In the genomic region with DNA sequence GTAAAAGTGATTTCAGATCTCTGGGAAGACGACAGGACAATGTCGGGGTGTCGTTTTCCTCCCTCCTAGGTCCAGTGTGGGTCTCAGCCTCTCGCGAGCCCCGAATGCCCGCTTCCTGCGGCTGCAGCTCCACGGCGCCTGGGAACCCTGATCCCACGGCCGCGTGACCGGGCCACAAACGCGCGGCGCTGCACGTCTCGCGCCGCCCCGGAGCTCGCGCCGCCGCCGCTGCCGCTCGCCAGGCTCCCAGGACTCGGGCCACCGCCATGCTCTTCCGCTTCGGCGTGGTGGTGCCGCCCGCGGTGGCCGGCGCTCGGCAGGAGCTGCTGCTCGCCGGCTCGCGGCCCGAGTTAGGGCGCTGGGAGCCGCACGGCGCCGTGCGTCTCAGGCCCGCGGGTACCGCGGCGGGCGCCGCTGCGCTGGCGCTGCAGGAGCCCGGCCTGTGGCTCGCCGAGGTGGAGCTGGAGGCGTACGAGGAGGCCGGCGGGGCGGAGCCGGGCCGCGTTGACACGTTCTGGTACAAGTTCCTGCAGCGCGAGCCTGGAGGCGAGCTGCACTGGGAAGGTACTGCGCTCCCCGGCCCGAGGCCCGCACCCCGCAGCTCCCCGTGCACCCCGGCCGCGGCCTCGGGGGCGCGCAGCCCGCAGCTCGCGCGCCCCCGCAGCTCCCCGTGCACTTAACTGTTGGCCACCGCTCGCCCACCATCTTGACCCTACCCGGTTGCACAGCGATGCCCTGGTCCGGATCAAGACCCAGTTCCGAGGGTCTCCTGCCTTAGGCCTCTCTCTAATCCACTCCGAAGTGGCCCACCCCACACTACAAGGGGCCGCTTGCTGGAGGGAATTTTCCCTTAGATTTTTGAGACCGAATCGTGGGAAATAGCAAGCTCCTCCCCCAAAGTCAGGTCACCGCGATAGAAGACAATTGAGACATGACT, we compare ENCODE assay signal across 8 mouse cellular contexts. TPM values are rescaled to one million over a fixed set of nuclear protein-coding genes. Genes with fewer than 3 reads are reported as not detected.
A peak's percentile ranks its signal among the peaks of the same experiment; 100 is the strongest.
DNase-seq lines count a peak whose midpoint lies in the region; ATAC-seq and TF ChIP-seq lines count a peak whose summit lies in the region.

A gene (plus strand): TSS at position 200 of the 937 bp plus-strand sequence.

- H3K27me3 ChIP-seq in forebrain, embryonic 12.5 days = no peaks in the 10 kb centered on the region
- H3K27me3 ChIP-seq in heart, postnatal 0 days (ENCODE audit: control insufficient read depth, insufficient read depth, low read length) = no peaks in the 10 kb centered on the region
- no peaks in the 10 kb centered on the region for H3K27me3 ChIP-seq in liver, embryonic 16.5 days (ENCODE audit: control insufficient read depth, insufficient read depth, low read depth, low read length)
- no peaks in the 10 kb centered on the region for H3K27me3 ChIP-seq in neural tube, embryonic 12.5 days (replicated peaks)
- no peaks in the 10 kb centered on the region for H3K27me3 ChIP-seq in stomach, postnatal 0 days (ENCODE audit: control insufficient read depth, insufficient read depth, low read length)

- H3K36me3 ChIP-seq in forebrain, embryonic 12.5 days (replicated peaks) = no peaks in the 10 kb centered on the region
- no peaks in the 10 kb centered on the region for H3K36me3 ChIP-seq in heart, postnatal 0 days (replicated peaks; ENCODE audit: control insufficient read depth, insufficient read depth, low read length)
- H3K36me3 ChIP-seq in liver, embryonic 16.5 days (ENCODE audit: control insufficient read depth, insufficient read depth) = no peaks in the 10 kb centered on the region
- no peaks in the 10 kb centered on the region for H3K36me3 ChIP-seq in neural tube, embryonic 12.5 days
- no peaks in the 10 kb centered on the region for H3K36me3 ChIP-seq in stomach, postnatal 0 days (ENCODE audit: control insufficient read depth, insufficient read depth, low read length)

- TF ChIP-seq EP300 in heart, postnatal 0 days (IDR thresholded peaks at IDR 0.05; ENCODE audit: low read depth) = no peak
- no peak for TF ChIP-seq EP300 in stomach, postnatal 0 days (optimal IDR thresholded peaks at IDR 0.05)

- under 1% methylated on average over 94 of the region's 106 CpGs for WGBS in forebrain, embryonic 12.5 days
- WGBS in heart, postnatal 0 days = under 1% methylated on average over 106 of the region's 106 CpGs
- WGBS in liver, embryonic 16.5 days (ENCODE audit: insufficient replicate concordance) = under 1% methylated on average over 96 of the region's 106 CpGs
- WGBS in neural tube, embryonic 12.5 days = under 1% methylated on average over 105 of the region's 106 CpGs
- WGBS in stomach, postnatal 0 days = under 1% methylated on average over 65 of the region's 106 CpGs

- peak within 1 kb of the TSS; percentile 63 for H3K4me2 ChIP-seq in forebrain, embryonic 12.5 days
- H3K4me2 ChIP-seq in heart, postnatal 0 days (ENCODE audit: low read depth, low read length) = peak within 1 kb of the TSS; percentile 77
- H3K4me2 ChIP-seq in liver, embryonic 16.5 days (ENCODE audit: low read depth, low read length) = peak within 1 kb of the TSS; percentile 79
- H3K4me2 ChIP-seq in neural tube, embryonic 12.5 days (replicated peaks) = peak within 1 kb of the TSS; percentile 65
- H3K4me2 ChIP-seq in stomach, postnatal 0 days (replicated peaks; ENCODE audit: low read depth) = peak within 1 kb of the TSS; percentile 78

- peak within 1 kb of the TSS; percentile 74 for H3K4me3 ChIP-seq in forebrain, embryonic 12.5 days (replicated peaks)
- H3K4me3 ChIP-seq in heart, postnatal 0 days (ENCODE audit: low read depth, low read length) = peak within 1 kb of the TSS; percentile 78
- peak within 1 kb of the TSS; percentile 73 for H3K4me3 ChIP-seq in liver, embryonic 16.5 days (ENCODE audit: low read depth, low read length)
- peak within 1 kb of the TSS; percentile 67 for H3K4me3 ChIP-seq in neural tube, embryonic 12.5 days
- H3K4me3 ChIP-seq in stomach, postnatal 0 days (ENCODE audit: low read depth, low read length) = peak within 1 kb of the TSS; percentile 68

- H3K9ac ChIP-seq in forebrain, embryonic 12.5 days = peak within 1 kb of the TSS; percentile 92
- peak within 1 kb of the TSS; percentile 92 for H3K9ac ChIP-seq in heart, postnatal 0 days (replicated peaks; ENCODE audit: low read depth, low read length)
- H3K9ac ChIP-seq in liver, embryonic 16.5 days (ENCODE audit: low read depth, low read length) = peak within 1 kb of the TSS; percentile 80
- H3K9ac ChIP-seq in neural tube, embryonic 12.5 days = peak within 1 kb of the TSS; percentile 90
- H3K9ac ChIP-seq in stomach, postnatal 0 days (ENCODE audit: low read length) = peak within 1 kb of the TSS; percentile 90

- H3K9me3 ChIP-seq in forebrain, embryonic 12.5 days = no peaks in the 10 kb centered on the region
- H3K9me3 ChIP-seq in heart, postnatal 0 days (replicated peaks; ENCODE audit: control insufficient read depth, low read length) = no peaks in the 10 kb centered on the region
- H3K9me3 ChIP-seq in liver, embryonic 16.5 days (replicated peaks; ENCODE audit: control insufficient read depth, low read length) = no peaks in the 10 kb centered on the region
- no peaks in the 10 kb centered on the region; the same call in 1 of the 2 replicates for H3K9me3 ChIP-seq in neural tube, embryonic 12.5 days
- H3K9me3 ChIP-seq in stomach, postnatal 0 days (ENCODE audit: control insufficient read depth, low read length) = no peaks in the 10 kb centered on the region

- peak; percentile 53 for DNase-seq in c-Kit-positive CD71-positive TER-119-positive erythroid progenitor cells, embryonic 14.5 days (ENCODE audit: low spot score)
- peak; percentile 80 for DNase-seq in heart, postnatal 0 days (ENCODE audit: low spot score)
- peak; percentile 89 to 93 for DNase-seq in kidney, postnatal 4 days
- DNase-seq in stomach, postnatal 0 days (ENCODE audit: low spot score) = peak; percentile 91

- peak within 1 kb of the TSS; percentile 97 for H3K27ac ChIP-seq in forebrain, embryonic 12.5 days
- peak within 1 kb of the TSS; percentile 97 for H3K27ac ChIP-seq in heart, postnatal 0 days (ENCODE audit: low read depth)
- H3K27ac ChIP-seq in liver, embryonic 16.5 days (ENCODE audit: low read length) = peak within 1 kb of the TSS; percentile 82
- peak within 1 kb of the TSS; percentile 94 for H3K27ac ChIP-seq in neural tube, embryonic 12.5 days
- peak within 1 kb of the TSS; percentile 98 for H3K27ac ChIP-seq in stomach, postnatal 0 days (replicated peaks)

- ATAC-seq in CD4-positive, CD25-positive, alpha-beta regulatory T cell, adult 4 months = peak; percentile 85
- ATAC-seq in forebrain, embryonic 12.5 days (ENCODE audit: low FRiP score) = peak; percentile 97
- peak; percentile 95 for ATAC-seq in heart, postnatal 0 days (ENCODE audit: insufficient read depth, low read depth)
- ATAC-seq in liver, embryonic 16.5 days (ENCODE audit: low read depth) = peak; percentile 97
- peak; percentile 97 for ATAC-seq in neural tube, embryonic 12.5 days (ENCODE audit: low FRiP score, low read depth)
- ATAC-seq in stomach, postnatal 0 days (ENCODE audit: low FRiP score, low TSS enrichment) = peak; percentile 100

- H3K4me1 ChIP-seq in forebrain, embryonic 12.5 days = no peaks in the 10 kb centered on the region
- no peaks in the 10 kb centered on the region for H3K4me1 ChIP-seq in heart, postnatal 0 days (ENCODE audit: control insufficient read depth, insufficient read depth)
- peaks cover 2% of the 10 kb centered on the region; the same call in 1 of the 2 replicates for H3K4me1 ChIP-seq in liver, embryonic 16.5 days (ENCODE audit: control insufficient read depth, low read depth, low read length)
- H3K4me1 ChIP-seq in neural tube, embryonic 12.5 days = no peaks in the 10 kb centered on the region
- no peaks in the 10 kb centered on the region for H3K4me1 ChIP-seq in stomach, postnatal 0 days (replicated peaks; ENCODE audit: control insufficient read depth, insufficient read depth)

- no peak for TF ChIP-seq CTCF in heart, postnatal 0 days (IDR thresholded peaks at IDR 0.05; ENCODE audit: low read depth)
- no peak for TF ChIP-seq CTCF in stomach, postnatal 0 days (IDR thresholded peaks at IDR 0.05; ENCODE audit: low read depth)

RNA-seq across cellular contexts. Expression of the gene that starts here (rescaled TPM):
- not detected for polyA plus RNA-seq in CD4-positive, CD25-positive, alpha-beta regulatory T cell, adult 4 months (2017; shearing (Covaris generic))
- 0.68 and 1.7 TPM in 2 replicates for polyA plus RNA-seq in forebrain, embryonic 12.5 days (2016; fragmentation: Nextera tagmentation; extraction: Ambion mirVana)
- 9.1 and 13.3 TPM in 2 replicates for total RNA-seq in heart, postnatal 0 days (2014; rRNA removed; ENCODE audit: low replicate concordance)
- polyA plus RNA-seq in heart, postnatal 0 days (2015; fragmentation: Nextera tagmentation; extraction: Ambion mirVana) = 1.1 and 1.3 TPM in 2 replicates
- 0.06 and 0.18 TPM in 2 replicates for polyA plus RNA-seq in liver, embryonic 16.5 days (2015; fragmentation: Nextera tagmentation; extraction: Ambion mirVana)
- polyA plus RNA-seq in neural tube, embryonic 12.5 days (2016; fragmentation: Nextera tagmentation; extraction: Ambion mirVana) = 1.1 and 1.7 TPM in 2 replicates
- polyA plus RNA-seq in stomach, postnatal 0 days (2015; fragmentation: Nextera tagmentation; extraction: Ambion mirVana) = 0.54 and 0.58 TPM in 2 replicates

Comparison
In these comparisons a context has a peak if more than half of its experiments do, and no peak if none do; other contexts are left out.
1. Peak in every context shown above with its lines: DNase-seq, ATAC-seq, H3K4me3 ChIP-seq and H3K27ac ChIP-seq.
2. Peak in ATAC-seq in CD4-positive, CD25-positive, alpha-beta regulatory T cell, adult 4 months; RNA of the gene not detected or under 1 TPM.
3. Peak in ATAC-seq, H3K4me3 ChIP-seq, H3K27ac ChIP-seq, H3K9ac ChIP-seq and H3K4me2 ChIP-seq in liver, embryonic 16.5 days; RNA of the gene not detected or under 1 TPM.
4. Peak in DNase-seq, ATAC-seq, H3K4me3 ChIP-seq, H3K27ac ChIP-seq, H3K9ac ChIP-seq and H3K4me2 ChIP-seq in stomach, postnatal 0 days; RNA of the gene not detected or under 1 TPM.